Mouse (Mus musculus): ENCODE data around the gene Rfpl4. TPM values are rescaled to one million over a fixed set of nuclear protein-coding genes. Genes with fewer than 3 reads are reported as not detected.
A peak's percentile ranks its signal among the peaks of the same experiment; 100 is the strongest.

Rfpl4 gene
- polyA plus RNA-seq, 1 experiment from 2014 or later: not detected

DNA sequence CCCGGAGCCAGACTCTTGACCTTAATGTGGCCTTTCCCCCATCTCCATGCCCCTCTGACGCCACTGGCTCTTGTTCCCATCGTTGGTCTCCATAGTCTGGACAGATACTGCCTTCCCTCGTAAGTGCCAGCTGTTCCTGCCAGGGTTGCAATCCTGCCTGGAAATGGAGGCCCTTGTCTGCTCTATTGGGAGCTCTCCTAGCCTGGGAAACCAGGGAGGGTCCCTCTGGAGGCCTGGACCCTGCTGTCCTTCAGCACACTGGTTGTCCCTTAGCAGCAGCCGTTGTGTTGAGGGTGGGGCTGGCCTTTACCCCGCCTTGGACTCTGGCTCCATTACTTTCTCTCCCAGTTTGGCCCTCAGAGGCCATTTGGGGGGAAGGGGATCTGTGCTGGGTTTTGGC, 24.4 kb downstream of the Rfpl4 start:
- peaks cover 12% of the 10 kb centered on the region for H3K4me1 ChIP-seq (ENCODE audit: insufficient read depth)
- no peak overlapping the region for H3K27ac ChIP-seq (ENCODE audit: low read depth)
- no peak overlapping the region for H3K9ac ChIP-seq (replicated peaks)
- WGBS (ENCODE audit: insufficient replicate concordance): 91% methylated on average over 6 of the region's 6 CpGs
- H3K9me3 ChIP-seq (ENCODE audit: low read length): no peaks in the 10 kb centered on the region
- no peaks in the 10 kb centered on the region for H3K27me3 ChIP-seq (ENCODE audit: insufficient read depth, low read length)
- no peak for DNase-seq
- no peak overlapping the region for H3K4me3 ChIP-seq (ENCODE audit: low read depth, low read length)
- H3K36me3 ChIP-seq (replicated peaks; ENCODE audit: insufficient read depth, low read length): peaks cover 83% of the 10 kb centered on the region
- H3K4me2 ChIP-seq (ENCODE audit: low read depth, low read length): no peak overlapping the region
- TF ChIP-seq CTCF (IDR thresholded peaks at IDR 0.05; ENCODE audit: low read depth) (no peak), EP300 (IDR thresholded peaks at IDR 0.05; ENCODE audit: low read depth) (no peak)
- no peak for ATAC-seq

DNA sequence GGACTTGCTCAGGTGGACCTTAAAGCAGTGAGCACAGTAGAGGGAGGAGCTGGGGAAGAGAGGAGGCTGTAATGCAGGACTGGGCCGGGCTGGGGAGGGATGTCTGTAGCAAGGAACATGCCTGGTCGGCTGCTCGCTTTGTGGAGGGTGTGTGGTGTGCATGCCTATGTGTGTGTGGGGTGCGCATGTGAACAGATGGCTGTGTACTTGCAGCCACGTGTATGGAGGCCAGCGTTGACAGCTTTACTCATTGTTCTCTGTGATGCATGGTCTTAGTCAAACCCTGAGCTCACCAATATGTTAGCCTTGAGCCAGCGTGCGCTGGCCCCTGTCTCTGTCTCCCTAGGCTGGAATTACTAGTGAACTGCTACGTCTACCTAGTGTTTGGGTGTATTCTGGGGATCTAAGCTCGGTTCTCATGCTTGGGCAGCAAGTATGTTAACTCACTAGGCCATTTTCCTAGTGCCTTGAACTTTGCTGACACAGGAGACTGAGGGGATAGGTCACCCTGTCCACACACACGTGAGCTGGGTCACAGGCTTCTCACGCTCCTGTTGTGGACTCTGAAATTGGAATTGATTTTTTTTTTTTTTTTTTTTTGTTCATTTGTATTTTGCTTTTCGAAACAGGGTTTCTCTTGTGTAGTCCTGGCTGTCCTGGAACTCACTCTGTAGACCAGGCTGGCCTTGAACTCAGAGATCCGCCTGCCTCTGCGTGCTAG, 25.6 kb downstream of the Rfpl4 start:
- Histone ChIP-seq H3K36me3 (replicated peaks; ENCODE audit: insufficient read depth, low read length) (peaks cover 84% of the 10 kb centered on the region), H3K4me2 (ENCODE audit: low read depth, low read length) (no peak overlapping the region), H3K9ac (replicated peaks) (no peak overlapping the region; the same call in 1 of the 2 replicates), H3K9me3 (ENCODE audit: low read length) (no peaks in the 10 kb centered on the region), H3K27ac (ENCODE audit: low read depth) (peak overlapping the region; percentile 60; the same call in 1 of the 2 replicates), H3K4me3 (ENCODE audit: low read depth, low read length) (no peak overlapping the region), H3K4me1 (ENCODE audit: insufficient read depth) (peaks cover 12% of the 10 kb centered on the region), H3K27me3 (ENCODE audit: insufficient read depth, low read length) (no peaks in the 10 kb centered on the region)
- no peak for DNase-seq
- 82% methylated on average over 15 of the region's 15 CpGs for WGBS (ENCODE audit: insufficient replicate concordance)
- TF ChIP-seq CTCF (IDR thresholded peaks at IDR 0.05; ENCODE audit: low read depth): no peak
- TF ChIP-seq EP300 (IDR thresholded peaks at IDR 0.05; ENCODE audit: low read depth): no peak
- peak; percentile 82 for ATAC-seq

DNA sequence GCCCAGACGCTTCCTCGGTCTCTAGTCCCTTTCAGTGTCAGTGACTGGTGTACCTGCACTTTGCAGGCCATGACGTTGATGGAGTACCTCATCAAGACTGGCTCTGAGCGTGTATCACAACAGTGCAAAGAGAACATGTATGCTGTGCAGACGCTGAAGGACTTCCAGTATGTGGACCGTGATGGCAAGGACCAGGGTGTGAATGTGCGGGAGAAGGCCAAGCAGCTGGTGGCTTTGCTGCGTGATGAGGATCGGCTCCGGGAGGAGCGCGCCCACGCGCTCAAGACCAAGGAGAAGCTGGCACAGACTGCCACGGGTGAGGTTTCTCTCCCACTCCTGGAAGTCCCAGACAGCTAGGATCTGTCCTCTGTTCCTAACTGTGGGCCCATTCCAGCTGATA, 26.9 kb downstream of the Rfpl4 start:
- H3K36me3 ChIP-seq (replicated peaks; ENCODE audit: insufficient read depth, low read length): peaks cover 83% of the 10 kb centered on the region
- H3K4me3 ChIP-seq (ENCODE audit: low read depth, low read length): no peak overlapping the region
- ATAC-seq: no peak
- no peak overlapping the region for H3K27ac ChIP-seq (ENCODE audit: low read depth)
- 93% methylated on average over 15 of the region's 15 CpGs for WGBS (ENCODE audit: insufficient replicate concordance)
- peak; percentile 9 for DNase-seq
- H3K27me3 ChIP-seq (ENCODE audit: insufficient read depth, low read length): no peaks in the 10 kb centered on the region
- no peaks in the 10 kb centered on the region for H3K9me3 ChIP-seq (ENCODE audit: low read length)
- no peak for TF ChIP-seq CTCF (IDR thresholded peaks at IDR 0.05; ENCODE audit: low read depth)
- no peak for TF ChIP-seq EP300 (IDR thresholded peaks at IDR 0.05; ENCODE audit: low read depth)
- H3K9ac ChIP-seq (replicated peaks): no peak overlapping the region
- peaks cover 16% of the 10 kb centered on the region for H3K4me1 ChIP-seq (ENCODE audit: insufficient read depth)
- no peak overlapping the region for H3K4me2 ChIP-seq (ENCODE audit: low read depth, low read length)

DNA sequence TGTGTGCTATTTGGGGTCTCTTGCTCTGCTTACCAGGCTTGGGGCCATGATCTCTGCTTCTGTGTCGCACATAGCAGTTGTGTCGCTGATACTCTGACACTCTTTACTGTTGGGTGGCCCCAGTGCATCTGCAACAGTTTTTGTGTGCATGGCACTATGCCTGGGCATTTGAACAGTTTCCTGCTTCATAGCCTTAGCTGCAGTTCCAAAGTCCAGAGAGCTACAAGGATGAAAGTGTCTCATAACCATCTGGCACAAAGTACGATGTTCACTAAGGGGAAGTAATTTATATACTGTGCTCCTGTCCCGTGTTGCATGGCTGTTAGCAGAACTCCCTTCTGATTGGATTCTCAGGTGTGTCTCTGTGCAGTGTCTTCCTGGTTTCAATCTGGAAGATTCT, 28.9 kb downstream of the Rfpl4 start:
- no peak for TF ChIP-seq EP300 (IDR thresholded peaks at IDR 0.05; ENCODE audit: low read depth)
- TF ChIP-seq CTCF (IDR thresholded peaks at IDR 0.05; ENCODE audit: low read depth): no peak
- Histone ChIP-seq H3K36me3 (replicated peaks; ENCODE audit: insufficient read depth, low read length) (peaks cover 78% of the 10 kb centered on the region), H3K9ac (replicated peaks) (no peak overlapping the region), H3K4me3 (ENCODE audit: low read depth, low read length) (no peak overlapping the region), H3K4me2 (ENCODE audit: low read depth, low read length) (no peak overlapping the region), H3K4me1 (ENCODE audit: insufficient read depth) (peaks cover 31% of the 10 kb centered on the region), H3K9me3 (ENCODE audit: low read length) (no peaks in the 10 kb centered on the region), H3K27ac (ENCODE audit: low read depth) (no peak overlapping the region), H3K27me3 (ENCODE audit: insufficient read depth, low read length) (no peaks in the 10 kb centered on the region)
- WGBS (ENCODE audit: insufficient replicate concordance): 63% methylated on average over 4 of the region's 4 CpGs
- peak; percentile 9 for DNase-seq
- ATAC-seq: no peak

DNA sequence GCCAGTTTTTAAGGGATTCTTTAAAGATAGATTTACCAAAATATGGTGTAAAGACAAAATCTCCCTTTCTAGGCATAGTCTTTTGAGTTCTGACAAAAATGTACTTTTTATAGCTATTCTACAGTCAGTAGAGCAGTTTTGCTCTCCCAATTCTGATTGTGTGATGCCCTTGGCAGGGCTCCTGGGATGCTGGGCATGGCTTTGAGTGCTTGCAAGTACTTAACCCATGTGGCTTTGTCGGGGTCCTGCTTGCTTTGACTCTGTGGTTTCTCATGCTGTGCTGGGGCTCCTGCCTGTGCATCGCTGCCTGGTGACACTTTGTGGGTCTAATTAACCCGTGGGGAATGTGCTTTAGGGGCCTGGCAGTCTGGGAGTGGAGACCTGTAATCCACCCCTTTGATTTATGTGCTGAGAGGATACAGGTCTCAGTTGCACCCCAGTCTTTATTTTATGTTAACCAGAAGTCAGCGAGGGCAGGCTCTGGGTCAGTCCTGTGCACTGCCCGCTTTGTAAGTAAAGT, 29.8 kb downstream of the Rfpl4 start:
- no peak for ATAC-seq
- H3K27me3 ChIP-seq (ENCODE audit: insufficient read depth, low read length): no peaks in the 10 kb centered on the region
- H3K27ac ChIP-seq (ENCODE audit: low read depth): no peak overlapping the region
- no peak for DNase-seq
- H3K4me1 ChIP-seq (ENCODE audit: insufficient read depth): peaks cover 33% of the 10 kb centered on the region
- 85% methylated on average over 5 of the region's 5 CpGs for WGBS (ENCODE audit: insufficient replicate concordance)
- H3K4me3 ChIP-seq (ENCODE audit: low read depth, low read length): no peak overlapping the region
- no peak overlapping the region for H3K9ac ChIP-seq (replicated peaks)
- H3K4me2 ChIP-seq (ENCODE audit: low read depth, low read length): no peak overlapping the region
- peaks cover 70% of the 10 kb centered on the region for H3K36me3 ChIP-seq (replicated peaks; ENCODE audit: insufficient read depth, low read length)
- H3K9me3 ChIP-seq (ENCODE audit: low read length): no peaks in the 10 kb centered on the region
- TF ChIP-seq CTCF (IDR thresholded peaks at IDR 0.05; ENCODE audit: low read depth) (no peak), EP300 (IDR thresholded peaks at IDR 0.05; ENCODE audit: low read depth) (no peak)

DNA sequence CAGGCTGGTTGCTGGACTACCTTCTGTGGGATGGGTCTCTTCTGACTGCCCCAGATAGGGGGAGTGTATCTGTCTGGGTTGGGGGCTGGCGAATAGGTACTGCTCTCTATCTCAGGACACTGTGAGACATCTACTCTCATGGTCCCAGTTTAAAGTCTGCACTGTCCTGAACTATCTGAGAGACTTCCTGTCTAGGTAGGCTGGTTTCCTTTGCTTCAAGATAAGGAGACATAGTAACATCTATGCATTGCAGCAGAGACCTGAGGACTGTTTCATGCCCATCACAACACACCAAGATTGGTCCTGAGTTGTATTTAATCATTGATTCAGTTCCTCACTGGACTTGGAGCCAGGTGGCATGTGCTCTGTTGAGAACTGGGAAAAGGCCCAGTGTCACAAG, 31.2 kb downstream of the Rfpl4 start:
- Histone ChIP-seq H3K27ac (ENCODE audit: low read depth) (no peak overlapping the region), H3K4me2 (ENCODE audit: low read depth, low read length) (no peak overlapping the region), H3K36me3 (replicated peaks; ENCODE audit: insufficient read depth, low read length) (peaks cover 55% of the 10 kb centered on the region), H3K4me3 (ENCODE audit: low read depth, low read length) (no peak overlapping the region), H3K4me1 (ENCODE audit: insufficient read depth) (peaks cover 34% of the 10 kb centered on the region), H3K9ac (replicated peaks) (no peak overlapping the region), H3K27me3 (ENCODE audit: insufficient read depth, low read length) (no peaks in the 10 kb centered on the region), H3K9me3 (ENCODE audit: low read length) (no peaks in the 10 kb centered on the region)
- no peak for TF ChIP-seq CTCF (IDR thresholded peaks at IDR 0.05; ENCODE audit: low read depth)
- no peak for TF ChIP-seq EP300 (IDR thresholded peaks at IDR 0.05; ENCODE audit: low read depth)
- WGBS (ENCODE audit: insufficient replicate concordance): 53% methylated on average over 1 of the region's 1 CpGs
- ATAC-seq: no peak
- DNase-seq: no peak

Measured in liver, postnatal 0 days (tissue).